Mouse (Mus musculus): ENCODE results near the gene Vav3. TPM values are rescaled to one million over a fixed set of nuclear protein-coding genes. Genes with fewer than 3 reads are reported as not detected.
"Not testable (repeated sequence)": the region's sequence is repeated elsewhere in the genome, so short reads cannot be mapped to it uniquely, and the experiment has no call there.

Gene Vav3
- total RNA-seq, 2 experiments from 2014 or later = 5.7 to 9.1 TPM

DNA sequence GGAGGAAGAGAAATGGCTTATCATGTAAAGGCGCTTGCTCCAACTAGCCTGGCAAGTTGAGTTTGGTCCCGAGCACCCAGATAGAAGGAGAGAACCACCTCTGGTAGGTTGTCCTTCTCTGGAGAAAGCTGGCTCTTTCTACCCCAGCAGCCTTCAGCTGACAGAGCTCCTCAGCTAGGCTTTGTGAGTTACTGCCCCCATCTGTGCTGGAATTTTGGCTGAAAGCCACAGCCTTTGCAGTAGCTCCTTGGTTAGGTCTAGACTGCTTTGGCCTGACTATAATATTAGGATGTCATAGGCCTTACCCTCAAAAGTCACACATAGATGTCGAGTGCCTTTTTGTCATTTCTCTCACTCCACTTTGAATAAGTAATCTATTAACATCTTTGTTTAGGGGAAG, 70.8 kb downstream of the Vav3 start:
- H3K4me3 ChIP-seq = no peak overlapping the region
- H3K27ac ChIP-seq = no peak overlapping the region
- DNase-seq (ENCODE audit: extremely low spot score in 1 of 2, low spot score in 2 of 2) = no peak
- no peak for TF ChIP-seq CTCF (IDR thresholded peaks at IDR 0.05)
- intact Hi-C loops (cut with DNase I) = no loop called here

DNA sequence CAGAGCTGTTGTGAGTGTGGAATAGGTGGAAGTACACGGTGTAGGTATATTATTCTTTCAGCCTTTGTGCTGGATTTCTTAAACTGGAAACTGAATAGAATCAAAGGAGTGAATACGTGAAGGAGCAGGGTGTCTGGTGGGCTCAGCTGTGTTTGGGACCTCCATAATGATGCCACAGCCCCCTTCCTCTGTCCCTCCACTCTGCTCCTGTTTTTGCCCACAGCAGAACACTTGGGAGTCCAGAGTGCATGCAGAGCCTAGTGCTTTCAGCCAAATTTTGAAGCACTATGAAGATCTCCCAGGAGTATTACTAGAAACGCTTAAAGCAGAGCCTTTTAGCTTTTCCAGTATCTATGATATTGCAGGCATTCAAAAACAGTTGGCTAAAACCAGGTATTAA, 80.0 kb downstream of the Vav3 start:
- intact Hi-C loops (cut with DNase I) = no loop called here
- TF ChIP-seq CTCF (IDR thresholded peaks at IDR 0.05) = no peak
- DNase-seq (ENCODE audit: extremely low spot score in 1 of 2, low spot score in 2 of 2) = no peak
- Histone ChIP-seq H3K4me3 (no peak overlapping the region), H3K27ac (no peak overlapping the region)

DNA sequence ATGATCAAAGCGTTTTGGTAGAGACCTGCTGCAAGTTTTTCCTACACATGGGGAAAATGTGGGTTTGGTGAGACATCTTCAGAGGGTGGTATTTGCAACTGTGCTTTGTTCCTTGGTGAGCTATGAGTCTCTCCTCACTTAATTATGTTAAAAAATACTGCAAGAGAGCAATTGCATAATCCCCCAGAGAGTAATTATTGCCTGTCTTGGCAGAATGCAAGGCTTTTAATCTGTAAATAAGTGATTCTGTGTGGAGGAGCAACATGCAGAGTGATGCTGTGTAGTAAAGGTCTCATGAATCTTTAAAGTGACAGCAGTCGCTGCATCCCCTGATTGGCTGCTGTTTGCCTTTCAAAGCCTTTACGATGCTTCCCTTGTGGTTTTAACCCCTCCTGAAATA, 80.6 kb downstream of the Vav3 start:
- TF ChIP-seq CTCF (IDR thresholded peaks at IDR 0.05) = no peak
- no peak for DNase-seq (ENCODE audit: extremely low spot score in 1 of 2, low spot score in 2 of 2)
- H3K4me3 ChIP-seq = no peak overlapping the region
- no peak overlapping the region for H3K27ac ChIP-seq
- intact Hi-C loops (cut with DNase I) = no loop called here

DNA sequence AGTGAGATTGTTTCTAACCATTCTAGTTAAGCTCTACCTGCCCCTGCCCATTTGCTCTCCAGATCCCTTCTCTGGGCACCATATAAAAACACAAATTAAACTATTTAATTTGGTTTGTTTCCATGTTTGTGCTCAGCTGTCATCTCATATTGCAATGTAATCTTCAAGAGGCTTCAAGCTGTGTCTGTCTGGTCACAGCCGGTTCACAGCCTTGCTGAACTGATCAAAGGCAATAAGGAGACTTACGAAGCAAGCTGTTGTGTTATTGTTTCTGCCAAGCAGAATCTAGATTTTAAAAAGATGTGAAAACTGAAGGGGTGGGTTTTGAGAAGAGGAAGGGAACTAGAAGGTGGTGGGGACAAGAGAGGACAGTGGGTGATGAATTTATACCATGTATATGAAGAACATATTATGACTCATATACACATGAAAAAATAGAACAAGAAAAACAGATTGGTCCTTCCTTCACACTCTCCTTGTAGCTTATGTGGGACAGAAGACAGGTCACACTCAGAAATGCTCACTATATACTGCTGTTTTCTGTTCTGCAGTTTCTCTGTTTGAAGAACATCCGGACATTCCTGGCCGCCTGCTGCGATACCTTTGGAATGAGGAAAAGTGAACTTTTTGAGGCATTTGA, 83.1 kb downstream of the Vav3 start:
- no peak overlapping the region for H3K4me3 ChIP-seq
- no peak overlapping the region for H3K27ac ChIP-seq
- no peak for TF ChIP-seq CTCF (IDR thresholded peaks at IDR 0.05)
- DNase-seq (ENCODE audit: extremely low spot score in 1 of 2, low spot score in 2 of 2) = no peak
- intact Hi-C loops (cut with DNase I) = no loop called here

DNA sequence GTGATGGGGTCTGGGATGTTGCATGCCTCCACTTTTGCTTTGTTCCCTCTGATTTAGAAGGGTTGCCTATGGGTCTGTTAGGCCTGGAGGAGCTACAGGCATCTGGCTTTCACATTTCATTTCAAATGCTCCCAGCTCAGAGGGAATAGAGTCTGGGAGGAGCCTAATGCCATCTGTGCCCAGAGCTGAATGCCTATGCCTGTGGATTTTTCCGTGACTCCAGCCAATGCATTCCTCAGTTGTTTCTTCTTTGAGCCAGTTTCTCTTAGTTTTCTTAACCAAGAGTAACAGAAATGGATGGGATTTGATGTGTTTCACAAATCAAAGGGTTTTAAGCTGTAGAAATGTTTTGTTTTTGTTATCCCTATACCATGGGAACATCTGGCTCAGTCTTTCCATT, 90.8 kb downstream of the Vav3 start:
- TF ChIP-seq CTCF (IDR thresholded peaks at IDR 0.05) = no peak
- H3K27ac ChIP-seq = no peak overlapping the region
- DNase-seq (ENCODE audit: extremely low spot score in 1 of 2, low spot score in 2 of 2) = no peak
- H3K4me3 ChIP-seq = no peak overlapping the region
- intact Hi-C loops (cut with DNase I) = no loop called here

DNA sequence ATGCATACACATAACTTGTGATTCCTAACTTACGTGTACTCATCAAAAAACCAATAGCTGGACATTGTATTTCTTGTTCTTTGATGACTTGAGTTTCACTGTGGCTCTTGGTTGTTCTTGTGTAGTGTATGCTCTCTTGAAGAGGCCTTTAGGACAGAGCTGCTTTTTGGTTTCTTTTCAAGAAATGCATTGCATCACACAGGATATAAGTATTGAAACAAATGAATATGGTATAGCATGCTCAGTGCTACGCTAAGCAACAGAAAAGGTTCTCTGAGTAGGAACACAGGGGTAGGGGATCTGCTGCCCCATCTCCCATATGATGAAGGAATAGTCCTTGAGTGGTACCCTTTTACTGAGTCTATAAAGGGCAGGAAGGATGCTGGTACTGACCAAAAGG, 98.1 kb downstream of the Vav3 start:
- Histone ChIP-seq H3K27ac (no peak overlapping the region), H3K4me3 (no peak overlapping the region)
- DNase-seq (ENCODE audit: extremely low spot score in 1 of 2, low spot score in 2 of 2) = no peak
- no peak for TF ChIP-seq CTCF (IDR thresholded peaks at IDR 0.05)
- intact Hi-C loops (cut with DNase I) = no loop called here

DNA sequence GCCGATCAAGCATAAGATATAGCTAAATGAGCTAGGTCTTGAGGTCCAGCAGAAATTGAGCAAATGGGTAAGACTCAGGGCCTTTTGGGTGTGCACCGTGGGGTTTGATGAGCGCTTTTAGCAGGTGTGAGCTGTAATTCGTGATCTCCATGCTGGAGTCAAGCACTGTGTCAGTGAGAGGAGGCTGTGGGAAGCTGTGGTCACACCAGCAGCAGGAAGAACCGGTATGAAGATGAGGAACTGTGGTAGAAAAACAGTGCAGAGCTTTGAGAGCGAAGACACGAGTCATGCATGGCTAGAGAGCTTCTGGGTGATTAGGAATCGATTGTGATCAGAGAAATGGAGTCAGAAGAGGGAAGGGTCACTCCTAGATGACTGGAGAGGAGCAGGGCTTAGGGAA, 98.8 kb downstream of the Vav3 start:
- TF ChIP-seq CTCF (IDR thresholded peaks at IDR 0.05) = no peak
- no peak overlapping the region for H3K4me3 ChIP-seq
- DNase-seq (ENCODE audit: extremely low spot score in 1 of 2, low spot score in 2 of 2) = no peak
- intact Hi-C loops (cut with DNase I) = no loop called here
- no peak overlapping the region for H3K27ac ChIP-seq

DNA sequence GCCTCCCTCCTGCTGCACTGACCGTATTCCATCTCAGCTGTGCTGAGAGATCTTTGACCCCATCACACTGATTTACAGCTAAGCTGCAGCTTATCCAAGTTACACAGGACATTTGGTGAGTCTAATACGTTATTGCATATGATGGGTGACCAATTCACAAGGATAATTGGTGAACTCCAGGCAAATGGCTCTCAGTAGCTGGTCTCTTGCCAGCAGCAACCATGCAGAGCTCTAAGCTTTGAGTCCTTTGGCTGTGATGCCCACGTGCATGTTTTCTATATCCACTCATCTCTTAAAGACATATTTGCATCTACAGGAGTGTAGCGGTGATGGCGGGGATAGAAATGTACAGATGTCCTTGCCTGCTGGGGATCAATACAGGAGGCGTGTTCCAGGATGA, 99.5 kb downstream of the Vav3 start:
- Histone ChIP-seq H3K4me3 (no peak overlapping the region), H3K27ac (no peak overlapping the region)
- no peak for TF ChIP-seq CTCF (IDR thresholded peaks at IDR 0.05)
- no peak for DNase-seq (ENCODE audit: extremely low spot score in 1 of 2, low spot score in 2 of 2)
- intact Hi-C loops (cut with DNase I) = no loop called here

DNA sequence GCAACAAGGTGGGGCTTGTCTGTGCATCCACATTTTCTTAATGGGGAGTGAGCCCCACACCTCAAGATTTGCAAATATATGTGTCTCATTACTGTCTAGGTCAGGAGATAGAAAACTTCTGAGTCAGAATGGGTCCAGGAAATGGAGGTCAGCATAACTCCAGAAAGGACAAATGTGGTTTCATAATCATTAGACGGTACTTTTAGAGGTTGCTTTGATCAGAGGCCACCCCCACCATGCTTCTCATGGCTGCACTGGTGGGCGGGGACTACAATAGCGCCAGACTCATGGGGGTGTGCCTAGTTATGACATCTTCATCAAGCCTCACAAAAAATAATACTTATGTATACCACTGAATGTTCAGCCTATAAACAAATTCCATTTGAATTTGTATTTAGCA, 103.6 kb downstream of the Vav3 start:
- Histone ChIP-seq H3K27ac (no peak overlapping the region), H3K4me3 (no peak overlapping the region)
- no peak for DNase-seq (ENCODE audit: extremely low spot score in 1 of 2, low spot score in 2 of 2)
- intact Hi-C loops (cut with DNase I) = no loop called here
- TF ChIP-seq CTCF (IDR thresholded peaks at IDR 0.05) = no peak

DNA sequence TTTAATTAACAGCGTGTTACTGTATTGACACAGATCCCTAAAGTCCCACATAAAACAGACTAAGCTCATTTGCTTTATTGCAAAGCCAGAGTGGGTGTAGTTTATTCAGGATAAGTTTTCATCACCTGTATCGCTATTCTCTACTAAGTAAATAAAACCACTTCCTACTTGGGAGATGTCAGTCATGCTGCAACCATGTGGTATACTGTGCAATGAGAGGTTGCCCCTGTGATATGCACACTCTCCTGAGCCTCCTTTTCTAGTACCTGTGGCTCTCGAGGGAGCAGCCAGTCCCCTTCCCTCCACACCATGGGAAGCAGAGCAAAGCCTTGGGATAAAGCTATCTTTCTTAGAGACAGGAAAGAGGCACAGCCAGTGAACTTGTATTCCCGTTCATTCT, 106.5 kb downstream of the Vav3 start:
- Histone ChIP-seq H3K4me3 (no peak overlapping the region), H3K27ac (no peak overlapping the region)
- intact Hi-C loops (cut with DNase I) = no loop called here
- no peak for DNase-seq (ENCODE audit: extremely low spot score in 1 of 2, low spot score in 2 of 2)
- TF ChIP-seq CTCF (IDR thresholded peaks at IDR 0.05) = no peak

DNA sequence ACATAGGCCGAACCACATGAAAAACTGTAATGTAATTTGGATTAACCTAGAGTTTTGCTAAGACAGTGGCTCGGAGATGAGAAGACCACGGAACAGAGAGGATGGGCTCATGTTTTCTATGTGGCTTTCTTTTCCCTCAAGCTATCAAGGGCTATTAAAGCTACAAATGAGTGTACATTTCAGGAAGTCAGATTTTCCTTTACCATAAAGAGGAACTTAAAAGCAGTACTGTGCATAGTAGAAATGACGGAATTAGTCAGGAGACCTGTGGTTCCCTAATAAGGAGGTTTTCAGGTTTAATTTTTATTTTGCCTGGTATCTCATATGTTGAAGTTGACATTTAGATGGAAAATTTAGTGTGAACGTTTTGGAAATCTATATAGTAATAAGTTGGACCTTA, 107.8 kb downstream of the Vav3 start:
- H3K4me3 ChIP-seq; intact Hi-C loops (cut with DNase I); H3K27ac ChIP-seq; DNase-seq (ENCODE audit: extremely low spot score in 1 of 2, low spot score in 2 of 2): not testable (repeated sequence)

DNA sequence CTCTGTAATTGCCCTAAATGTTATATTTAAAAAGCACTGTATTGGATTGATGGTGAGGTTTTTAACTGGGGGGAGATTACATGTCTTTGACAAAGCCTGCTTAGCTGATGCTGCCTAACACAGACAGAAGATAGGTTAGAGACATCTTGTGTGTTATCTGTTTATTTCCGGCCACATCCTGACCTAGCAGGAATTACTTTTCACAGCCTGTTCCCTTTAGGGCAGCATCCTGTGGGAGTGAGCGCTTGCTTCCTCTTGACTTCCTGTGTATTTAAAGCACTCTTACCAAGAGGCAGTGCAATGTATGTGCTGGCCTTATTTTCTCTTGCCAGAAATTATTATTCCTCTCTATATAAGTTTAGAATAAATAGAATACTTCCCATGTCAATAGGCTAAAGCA, 111.5 kb downstream of the Vav3 start:
- intact Hi-C loops (cut with DNase I) = no loop called here

DNA sequence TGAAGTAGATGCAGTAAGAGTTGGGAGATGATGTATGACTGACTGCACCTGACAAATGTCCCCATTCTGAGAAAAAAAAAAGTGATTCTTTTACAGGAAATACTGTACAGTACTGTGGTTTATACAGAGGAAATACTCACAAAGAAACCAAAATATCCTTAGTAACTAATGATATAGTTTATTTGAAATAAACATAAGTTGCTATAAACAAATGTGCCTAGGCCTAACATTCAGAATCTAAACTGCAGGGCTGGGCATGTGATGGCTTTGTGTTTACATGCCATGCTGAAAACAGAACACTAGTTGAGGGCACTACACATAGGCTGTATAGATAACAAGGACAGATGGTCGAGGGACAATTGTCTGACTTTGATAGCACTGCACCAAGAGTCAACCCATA, 114.2 kb downstream of the Vav3 start:
- DNase-seq (ENCODE audit: extremely low spot score in 1 of 2, low spot score in 2 of 2) = no peak
- no peak for TF ChIP-seq CTCF (IDR thresholded peaks at IDR 0.05)
- intact Hi-C loops (cut with DNase I) = no loop called here
- H3K4me3 ChIP-seq = no peak overlapping the region
- H3K27ac ChIP-seq = no peak overlapping the region

More for the DNA sequence above, 111.5 kb downstream of the Vav3 start:
- H3K27ac ChIP-seq = no peak overlapping the region
- TF ChIP-seq CTCF (IDR thresholded peaks at IDR 0.05) = no peak
- H3K4me3 ChIP-seq = no peak overlapping the region
- no peak for DNase-seq (ENCODE audit: extremely low spot score in 1 of 2, low spot score in 2 of 2)

Measured in left cerebral cortex, adult 2 months (tissue).